Mouse (Mus musculus): ENCODE results near the gene Armh1.
"Not testable (repeated sequence)": the region's sequence is repeated elsewhere in the genome, so short reads cannot be mapped to it uniquely, and the experiment has no call there.

Gene Armh1

GRCm38 (mm10) chr4:117267831-117268437, 16.0 kb upstream of the Armh1 start:
- no peak for DNase-seq (ENCODE audit: low spot score in 2 of 2)

- peak; percentile 78 to 87 for DNase-seq (ENCODE audit: low spot score in 2 of 2)
These were observed 15.4 kb upstream of the Armh1 start for GRCm38 (mm10) chr4:117267284-117267683.

- no peak for DNase-seq (ENCODE audit: low spot score in 2 of 2)
These were observed 11.1 kb upstream of the Armh1 start for GRCm38 (mm10) chr4:117262987-117263386.

GRCm38 (mm10) chr4:117262101-117262913, 10.4 kb upstream of the Armh1 start:
- peak in 1 of 2 experiments; percentile 42 for DNase-seq (ENCODE audit: low spot score in 2 of 2)

- no peak for DNase-seq (ENCODE audit: low spot score in 2 of 2)
These were observed 9.3 kb upstream of the Armh1 start for GRCm38 (mm10) chr4:117261222-117261621.

- DNase-seq (ENCODE audit: low spot score in 2 of 2) = not testable (repeated sequence)
These were observed 8.0 kb upstream of the Armh1 start for GRCm38 (mm10) chr4:117259909-117260308.

- no peak for DNase-seq (ENCODE audit: low spot score in 2 of 2)
These were observed 2.7 kb upstream of the Armh1 start for GRCm38 (mm10) chr4:117254672-117255071.

GRCm38 (mm10) chr4:117254017-117254627, 2.2 kb upstream of the Armh1 start:
- DNase-seq (ENCODE audit: low spot score in 2 of 2) = no peak

GRCm38 (mm10) chr4:117253218-117254016, 1.5 kb upstream of the Armh1 start:
- DNase-seq (ENCODE audit: low spot score in 2 of 2) = no peak

- DNase-seq (ENCODE audit: low spot score in 2 of 2) = no peak
These were observed 830 bp upstream of the Armh1 start for GRCm38 (mm10) chr4:117252755-117253154.

GRCm38 (mm10) chr4:117252351-117252750, 426 bp upstream of the Armh1 start:
- no peak for DNase-seq (ENCODE audit: low spot score in 2 of 2)

- DNase-seq (ENCODE audit: low spot score in 2 of 2) = no peak
These were observed 943 bp downstream of the Armh1 start for GRCm38 (mm10) chr4:117250982-117251381.

GRCm38 (mm10) chr4:117240867-117241266, 11.1 kb downstream of the Armh1 start:
- peak; percentile 32 to 72 for DNase-seq (ENCODE audit: low spot score in 2 of 2)

- DNase-seq (ENCODE audit: low spot score in 2 of 2) = no peak
These were observed 12.8 kb downstream of the Armh1 start for GRCm38 (mm10) chr4:117239153-117239552.

GRCm38 (mm10) chr4:117235822-117236221, 16.1 kb downstream of the Armh1 start:
- DNase-seq (ENCODE audit: low spot score in 2 of 2) = no peak

GRCm38 (mm10) chr4:117234166-117234741, 17.7 kb downstream of the Armh1 start:
- no peak for DNase-seq (ENCODE audit: low spot score in 2 of 2)

- no peak for DNase-seq (ENCODE audit: low spot score in 2 of 2)
These were observed 20.7 kb downstream of the Armh1 start for GRCm38 (mm10) chr4:117231208-117231607.

GRCm38 (mm10) chr4:117230331-117230730, 21.6 kb downstream of the Armh1 start:
- DNase-seq (ENCODE audit: low spot score in 2 of 2) = no peak

- DNase-seq (ENCODE audit: low spot score in 2 of 2) = no peak
These were observed 22.3 kb downstream of the Armh1 start for GRCm38 (mm10) chr4:117229590-117229989.

- no peak for DNase-seq (ENCODE audit: low spot score in 2 of 2)
These were observed 26.7 kb downstream of the Armh1 start for GRCm38 (mm10) chr4:117225250-117225649.

GRCm38 (mm10) chr4:117224122-117224521, 27.8 kb downstream of the Armh1 start:
- DNase-seq (ENCODE audit: low spot score in 2 of 2) = no peak

GRCm38 (mm10) chr4:117223001-117223400, 28.9 kb downstream of the Armh1 start:
- DNase-seq (ENCODE audit: low spot score in 2 of 2) = no peak
